Mouse (Mus musculus): ENCODE measurements at regions not wholly inside any gene's neighbourhood (a gene's known extent, or its start where the extent isn't known, plus 50 kb on each side); places are given as distances from the start of the nearest gene placed in this dataset.
A peak's percentile ranks its signal among the peaks of the same experiment; 100 is the strongest.

DNA sequence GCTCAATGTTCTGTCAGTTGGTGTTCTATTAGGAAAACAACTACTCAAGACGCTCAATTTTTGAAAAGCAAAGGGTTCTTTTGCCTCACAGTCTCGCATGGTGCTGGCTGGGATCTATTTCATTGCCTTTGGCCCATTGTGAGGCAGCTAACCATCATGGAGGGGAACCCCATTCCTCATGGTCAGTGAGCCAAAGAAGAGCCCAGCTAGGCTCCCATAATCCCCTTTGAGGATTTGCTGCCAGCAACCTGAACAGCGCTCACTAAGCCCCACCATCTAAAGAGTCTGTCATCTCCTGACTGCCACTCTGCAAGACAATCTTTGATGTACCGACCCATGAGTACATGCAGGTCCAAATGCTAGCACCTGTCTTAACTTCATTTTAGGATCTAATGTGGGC lies 53.1 kb upstream of the Galnt7 start:
- no peak for DNase-seq (ENCODE audit: low spot score)

DNA sequence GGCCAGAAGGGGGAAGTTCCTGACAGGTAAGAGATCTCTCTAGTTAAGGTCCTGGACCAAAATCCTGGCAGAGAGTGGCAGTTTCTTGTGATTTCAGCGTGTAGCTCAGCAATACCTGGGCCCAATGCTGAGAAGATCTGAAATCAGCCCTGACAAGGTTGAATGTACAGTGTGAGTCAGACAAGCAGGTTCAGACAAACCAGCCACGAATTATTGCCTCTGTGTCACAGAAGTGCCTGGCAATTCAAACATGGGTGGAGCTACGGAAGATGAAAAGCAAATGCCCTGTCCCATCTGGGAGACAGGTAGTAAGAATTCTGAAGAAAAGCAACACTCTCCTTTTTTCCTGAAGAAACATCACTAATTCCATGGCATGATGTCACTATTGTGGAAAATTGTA lies 51.3 kb upstream of the Galnt7 start:
- peak; percentile 56 for DNase-seq (ENCODE audit: low spot score)

DNA sequence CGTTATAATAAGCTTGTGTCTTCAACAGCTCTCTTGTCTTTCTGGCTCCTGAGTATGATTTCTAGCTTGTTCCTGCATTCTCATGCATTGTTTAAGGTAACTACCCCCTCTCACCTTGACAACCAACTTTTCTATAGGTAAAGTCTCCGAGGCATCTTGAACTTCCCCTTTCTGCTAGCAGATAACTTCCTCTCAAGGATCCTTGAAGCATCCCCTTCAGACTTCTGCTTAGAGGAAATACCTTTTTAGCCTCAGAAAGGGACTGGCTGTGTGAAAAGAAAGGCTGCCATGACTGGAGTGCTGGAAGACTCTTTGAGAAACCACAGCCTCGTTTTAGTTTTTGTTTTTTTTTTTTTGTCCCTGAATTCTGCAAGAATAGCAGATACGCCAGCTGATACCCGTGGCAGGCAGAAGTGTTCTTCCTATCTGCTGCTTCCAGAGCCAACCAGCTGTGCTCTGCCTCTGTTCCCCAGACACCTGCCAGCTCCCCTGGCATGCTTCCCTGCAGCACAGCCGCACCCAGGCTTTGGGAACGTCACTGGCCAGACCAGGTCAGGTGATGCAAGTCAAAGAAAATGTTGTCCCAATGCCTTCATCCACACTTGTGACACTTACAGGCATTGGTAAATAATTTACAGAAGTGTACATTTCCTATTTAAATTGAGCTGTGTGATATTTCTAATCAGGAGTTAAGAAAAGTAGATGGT lies 49.7 kb upstream of the Galnt7 start:
- peak; percentile 34 for DNase-seq (ENCODE audit: low spot score)
